Mouse (Mus musculus) heart, embryonic 14.5 days (tissue): ENCODE data around the gene Tmem150c. TPM values are rescaled to one million over a fixed set of nuclear protein-coding genes. Genes with fewer than 3 reads are reported as not detected.

Experiments
- ATAC-seq: fragments of 200-750 bp; cut with Nextera tagmentation; 2 replicates; pipeline ENCODE4 v1.8.0; 2017; ENCODE audit warnings: low read depth, moderate TSS enrichment; ENCODE audit not compliant: insufficient number of reproducible peaks, insufficient read depth, low FRiP score
- H3K27ac ChIP-seq, 2 experiments: fragments of 200-500 bp in 1 of 2; fragments of 300-500 bp in 1 of 2; sonication (generic) in 1 of 2; replicated peaks in 1 of 2; 2 replicates each; pipeline ENCODE4 v1.5.1; 2012 to 2014; ENCODE audit warnings: low read depth in 2 of 2, low read length in 2 of 2, control low read depth in 1 of 2, mild to moderate bottlenecking in 1 of 2, mixed read lengths in 1 of 2; ENCODE audit not compliant: control insufficient read depth in 1 of 2, insufficient read depth in 1 of 2
- H3K27me3 ChIP-seq: fragments of 300-500 bp; sonication (generic); 2 replicates; pipeline ENCODE4 v1.6.1; 2014; ENCODE audit warnings: mild to moderate bottlenecking, low read length, control low read depth; ENCODE audit not compliant: control insufficient read depth, insufficient read depth
- H3K36me3 ChIP-seq: fragments of 300-500 bp; sonication (generic); 2 replicates; pipeline ENCODE4 v1.6.1; 2014; ENCODE audit warnings: mild to moderate bottlenecking, control low read depth, low read length, mixed read lengths; ENCODE audit not compliant: control insufficient read depth, insufficient read depth
- H3K4me1 ChIP-seq, 2 experiments: fragments of 200-500 bp in 1 of 2; fragments of 300-500 bp in 1 of 2; sonication (generic) in 1 of 2; 2 replicates each; pipeline ENCODE4 v1.6.1; 2012 to 2014; ENCODE audit warnings: low read length in 2 of 2, control low read depth in 1 of 2, mixed read lengths in 1 of 2; ENCODE audit not compliant: control insufficient read depth in 2 of 2, insufficient read depth in 2 of 2
- H3K4me2 ChIP-seq: fragments of 300-500 bp; sonication (generic); 2 replicates; pipeline ENCODE4 v1.6.1; 2014; ENCODE audit warnings: mild to moderate bottlenecking, low read length
- H3K4me3 ChIP-seq, 2 experiments: fragments of 200-500 bp in 1 of 2; fragments of 300-500 bp in 1 of 2; sonication (generic) in 1 of 2; 2 replicates each; pipeline ENCODE4 v1.5.1; 2012 to 2014; ENCODE audit warnings: low read length in 2 of 2, mild to moderate bottlenecking in 2 of 2, control low read depth in 1 of 2, low read depth in 1 of 2, moderate library complexity in 1 of 2; ENCODE audit not compliant: control insufficient read depth in 1 of 2, insufficient read depth in 1 of 2
- H3K9ac ChIP-seq: fragments of 300-500 bp; sonication (generic); 2 replicates; pipeline ENCODE4 v1.6.1; 2014; ENCODE audit warnings: mild to moderate bottlenecking, low read length
- H3K9me3 ChIP-seq: fragments of 300-500 bp; sonication (generic); 2 replicates; pipeline ENCODE4 v1.6.1; 2016; ENCODE audit warnings: low read length, control low read depth; ENCODE audit not compliant: control insufficient read depth
- WGBS: fragments of 180-500 bp; shearing (Covaris S2); extraction: QIAGEN DNeasy Blood & Tissue Kit; methylation state at CpG from one replicate; pipeline ENCODE4 v1.1.7; 2014; 5-methylcytosine and 5-hydroxymethylcytosine counted together
- polyA plus RNA-seq: library from polyadenylated mRNA; unstranded; fragments of >200 nt; fragmentation: Nextera tagmentation; extraction: Ambion mirVana; gene quantifications from 2 replicates; pipeline ENCODE4 v1.2.1, GENCODE M21; 2014

Tmem150c gene
- polyA plus RNA-seq, 1 experiment from 2014 or later: 1.2 TPM

GRCm38 (mm10) chr5:100079931-100080275, 79.7 kb downstream of the Tmem150c start:
- ATAC-seq: no peak
- Histone ChIP-seq H3K27ac (no peak overlapping the region), H3K4me3 (peak overlapping the region in 1 of 2 experiments; percentile 42; a peak in 1 of 4 replicates), H3K4me1 (peaks cover 0 to 10% of the 10 kb centered on the region in 2 experiments; a peak in 3 of 4 replicates), H3K27me3 (no peaks in the 10 kb centered on the region), H3K4me2 (peak overlapping the region; percentile 73), H3K36me3 (no peaks in the 10 kb centered on the region), H3K9ac (peak overlapping the region; percentile 58; the same call in 1 of the 2 replicates), H3K9me3 (no peaks in the 10 kb centered on the region)
- 77% methylated on average over 8 of the region's 8 CpGs for WGBS

DNA sequence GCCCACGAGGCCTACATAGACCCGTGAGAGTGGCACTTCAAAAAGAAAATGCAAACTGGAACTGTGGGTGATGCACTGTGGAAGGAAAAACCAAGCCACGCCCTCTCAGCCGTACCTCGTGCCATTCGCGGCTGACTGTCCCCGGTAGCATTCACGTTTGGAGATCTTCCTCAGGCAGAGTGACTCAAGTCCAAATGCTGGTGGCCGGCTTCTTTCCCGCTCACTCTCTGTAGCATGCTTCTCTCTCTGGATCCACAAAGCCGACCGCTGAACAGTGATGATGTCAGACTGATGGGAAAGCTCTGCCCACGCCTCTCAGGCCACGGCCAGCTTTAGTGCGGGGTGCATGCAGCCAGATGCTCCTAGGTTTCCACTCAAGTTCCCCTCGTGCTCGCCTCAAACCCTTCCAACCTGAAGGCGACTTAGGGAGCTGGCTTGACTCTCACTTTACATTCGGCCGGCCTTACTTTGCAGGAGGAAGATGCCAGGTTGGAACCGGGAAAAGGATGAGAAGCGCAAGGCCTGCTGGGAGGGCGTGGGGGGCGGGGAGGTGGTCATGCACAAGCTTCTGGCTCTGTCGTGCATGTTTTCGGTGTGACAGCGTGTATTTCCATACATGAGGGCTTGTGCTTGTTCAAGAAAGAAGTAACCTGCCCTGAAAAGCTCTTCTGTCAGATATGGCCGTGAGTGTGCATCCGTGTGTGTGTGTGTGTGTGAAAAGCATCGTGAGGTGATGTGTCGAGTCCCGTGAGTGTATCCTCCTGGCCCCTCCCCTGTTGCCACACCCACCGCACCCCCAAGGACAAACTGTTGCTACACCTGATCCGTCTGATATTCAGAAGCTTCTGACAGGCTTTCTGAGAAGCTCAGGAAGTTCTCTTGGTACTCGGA, 80.3 kb downstream of the Tmem150c start:
- Histone ChIP-seq H3K9me3 (no peaks in the 10 kb centered on the region), H3K27ac (no peak overlapping the region), H3K4me2 (peak overlapping the region; percentile 73), H3K36me3 (no peaks in the 10 kb centered on the region), H3K9ac (peak overlapping the region; percentile 58), H3K27me3 (no peaks in the 10 kb centered on the region), H3K4me3 (peak overlapping the region; percentile 42 to 58), H3K4me1 (peaks cover 0 to 10% of the 10 kb centered on the region in 2 experiments; a peak in 3 of 4 replicates)
- 17% methylated on average over 36 of the region's 36 CpGs for WGBS
- no peak; the same call in 1 of the 2 replicates for ATAC-seq

DNA sequence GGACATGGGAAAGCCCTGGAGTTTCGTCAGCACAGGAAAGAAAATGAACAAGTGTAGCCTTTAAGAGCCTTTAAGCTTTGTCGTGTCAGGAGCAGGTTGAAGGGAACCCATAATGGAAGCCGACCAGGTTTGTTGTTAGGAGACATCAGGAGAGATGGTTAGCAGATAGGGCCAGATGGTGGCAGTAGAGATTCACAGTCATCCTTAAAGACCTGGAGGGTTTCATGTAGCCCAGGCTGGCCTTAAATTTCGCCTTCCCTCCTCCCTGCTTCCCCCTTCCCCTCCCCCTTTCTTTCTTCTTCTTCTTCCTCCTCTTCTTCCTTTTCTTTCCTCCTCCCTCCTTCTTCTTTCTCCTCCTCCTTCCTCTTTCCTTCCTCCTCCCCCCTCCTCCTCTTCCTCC, 85.0 kb downstream of the Tmem150c start:
- Histone ChIP-seq H3K4me1 (peaks cover 0 to 6% of the 10 kb centered on the region in 2 experiments; a peak in 1 of 4 replicates), H3K4me3 (no peak overlapping the region), H3K27ac (no peak overlapping the region), H3K36me3 (peaks cover 20% of the 10 kb centered on the region), H3K9ac (no peak overlapping the region), H3K9me3 (no peaks in the 10 kb centered on the region), H3K4me2 (no peak overlapping the region), H3K27me3 (no peaks in the 10 kb centered on the region)
- WGBS: 63% methylated on average over 4 of the region's 4 CpGs
- no peak for ATAC-seq

DNA sequence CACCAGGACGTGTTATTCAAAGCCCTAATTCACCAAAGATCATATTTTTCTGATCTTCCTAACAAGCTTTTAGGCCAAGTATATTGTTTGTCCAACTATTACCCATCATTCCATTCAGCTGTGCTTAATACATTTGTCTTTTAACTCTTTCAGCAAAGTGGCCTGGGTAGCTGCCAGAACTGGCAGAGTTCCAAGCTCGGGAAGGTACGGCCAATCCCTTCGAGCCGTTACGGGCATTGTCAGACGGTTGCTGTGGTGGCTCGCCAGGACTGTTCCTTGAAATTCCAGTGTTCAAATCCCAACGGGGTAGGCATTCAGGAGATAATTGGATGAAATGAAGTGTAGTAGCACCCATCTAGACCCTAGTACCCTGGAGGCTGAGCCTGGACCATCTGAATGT, 87.1 kb downstream of the Tmem150c start:
- Histone ChIP-seq H3K9ac (no peak overlapping the region), H3K4me2 (no peak overlapping the region), H3K9me3 (no peaks in the 10 kb centered on the region), H3K4me3 (no peak overlapping the region), H3K27ac (no peak overlapping the region), H3K36me3 (peaks cover 35% of the 10 kb centered on the region), H3K4me1 (no peaks in the 10 kb centered on the region), H3K27me3 (no peaks in the 10 kb centered on the region)
- ATAC-seq: no peak
- WGBS: 78% methylated on average over 9 of the region's 9 CpGs

DNA sequence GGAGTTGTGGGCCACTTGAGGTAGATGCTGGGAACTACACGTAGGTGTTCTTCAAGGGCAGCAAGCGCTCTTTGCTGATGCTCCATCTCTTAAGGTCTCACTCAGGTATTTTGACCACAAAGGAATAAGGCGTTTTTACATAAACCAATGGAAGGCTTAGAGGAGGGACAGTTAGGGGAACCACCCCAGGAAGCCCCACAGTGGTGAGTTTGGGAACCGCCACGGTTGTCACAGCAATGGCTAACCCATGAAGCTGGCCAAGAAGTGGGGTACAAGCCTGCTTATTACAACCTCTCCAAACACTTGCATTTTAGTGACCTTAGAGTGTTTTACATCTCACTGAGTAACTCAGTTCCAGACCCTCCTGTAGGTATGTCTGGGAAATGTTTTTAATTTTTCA, 88.1 kb downstream of the Tmem150c start:
- no peaks in the 10 kb centered on the region for H3K4me1 ChIP-seq
- no peaks in the 10 kb centered on the region for H3K27me3 ChIP-seq
- peaks cover 43% of the 10 kb centered on the region for H3K36me3 ChIP-seq
- no peak overlapping the region for H3K27ac ChIP-seq
- no peak overlapping the region for H3K9ac ChIP-seq
- no peak for ATAC-seq
- H3K4me2 ChIP-seq: no peak overlapping the region
- H3K4me3 ChIP-seq: no peak overlapping the region
- no peaks in the 10 kb centered on the region for H3K9me3 ChIP-seq
- WGBS: 90% methylated on average over 5 of the region's 5 CpGs

DNA sequence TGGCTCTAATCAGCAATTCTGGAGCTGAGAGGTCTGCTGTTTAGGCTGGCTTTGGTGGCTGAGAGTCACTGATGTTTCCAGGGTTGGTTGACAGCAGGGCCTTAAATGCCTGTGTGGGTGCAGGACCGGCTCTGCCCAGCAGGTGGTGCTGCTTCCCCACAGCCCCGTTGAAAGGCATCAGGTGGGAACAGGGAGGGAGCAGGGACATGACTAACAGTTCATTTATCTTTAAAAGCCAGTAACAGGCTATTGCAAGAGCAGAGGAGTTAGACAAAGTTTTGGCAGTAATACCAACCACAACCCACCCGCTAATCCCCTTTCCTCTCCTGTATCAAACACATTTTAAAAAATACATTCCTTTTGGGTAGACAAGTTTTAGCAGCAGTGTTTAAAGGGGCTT, 89.4 kb downstream of the Tmem150c start:
- H3K9ac ChIP-seq: no peak overlapping the region
- ATAC-seq: no peak
- no peaks in the 10 kb centered on the region for H3K27me3 ChIP-seq
- no peak overlapping the region for H3K4me3 ChIP-seq
- WGBS: 20% methylated on average over 3 of the region's 3 CpGs
- no peaks in the 10 kb centered on the region for H3K9me3 ChIP-seq
- no peak overlapping the region for H3K27ac ChIP-seq
- no peaks in the 10 kb centered on the region for H3K4me1 ChIP-seq
- peaks cover 55% of the 10 kb centered on the region for H3K36me3 ChIP-seq
- H3K4me2 ChIP-seq: no peak overlapping the region

- H3K27me3 ChIP-seq: no peaks in the 10 kb centered on the region
- peaks cover 61% of the 10 kb centered on the region for H3K36me3 ChIP-seq
- H3K4me2 ChIP-seq: no peak overlapping the region
- no peak for ATAC-seq
- H3K9ac ChIP-seq: no peak overlapping the region
- H3K4me1 ChIP-seq: no peaks in the 10 kb centered on the region
- WGBS: 96% methylated on average over 2 of the region's 2 CpGs
- H3K9me3 ChIP-seq: no peaks in the 10 kb centered on the region
- H3K4me3 ChIP-seq: no peak overlapping the region
- H3K27ac ChIP-seq: no peak overlapping the region
Measured at GRCm38 (mm10) chr5:100069526-100069925, 90.1 kb downstream of the Tmem150c start.
